Mouse (Mus musculus) liver, embryonic 14.5 days (tissue): ENCODE data around the gene Slc17a7.

Experiments used
- CTCF ChIP-seq: IDR thresholded peaks from 2 replicates; pipeline ENCODE4 v1.5.1; 2016; ENCODE audit warnings: antibody characterized with exemption, low read depth, control low read depth
- EP300 ChIP-seq: IDR thresholded peaks from 2 replicates; pipeline ENCODE4 v1.6.1; 2016; ENCODE audit warnings: antibody characterized with exemption, low read depth

GRCm38 (mm10) chr7:45128624-45129246, 35.0 kb upstream of the Slc17a7 start, which contains the start of gene Rpl13a:
- TF ChIP-seq CTCF (peak; percentile 90), EP300 (peak; percentile 4; the same call in 1 of the 2 replicates)
